Mouse (Mus musculus) CD4-positive, CD25-positive, alpha-beta regulatory T cell, adult 2 months (primary cell): Measurements from ENCODE around the gene Pkdrej.

ENCODE experiments used
- DNase-seq: peaks from one replicate; pipeline ENCODE4 v3.0.0-alpha.2; 2012; ENCODE audit warnings: low read depth, low spot score

Pkdrej gene

DNA sequence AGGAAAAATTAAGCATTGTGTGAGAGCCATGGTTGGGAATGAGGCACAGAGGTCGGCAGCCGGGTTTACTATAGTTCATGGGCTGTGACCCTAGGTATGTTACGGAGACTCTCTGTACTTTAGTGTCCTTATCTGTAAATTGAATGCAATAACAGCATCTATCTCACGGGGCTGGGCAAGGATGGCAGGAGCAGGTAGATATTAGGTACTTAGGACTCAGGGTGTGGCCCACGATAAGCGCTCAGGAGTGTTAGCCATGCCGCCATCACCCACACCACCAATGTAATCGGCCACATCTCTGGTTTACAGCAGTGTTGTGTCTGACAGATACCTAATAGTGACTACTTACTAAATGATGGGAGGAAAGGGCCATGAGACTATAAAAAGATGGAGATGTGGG lies 52.5 kb downstream of the Pkdrej start:
- no peak for DNase-seq

- DNase-seq: no peak
Observed at GRCm38 (mm10) chr15:85766677-85767076, 54.9 kb downstream of the Pkdrej start.

DNA sequence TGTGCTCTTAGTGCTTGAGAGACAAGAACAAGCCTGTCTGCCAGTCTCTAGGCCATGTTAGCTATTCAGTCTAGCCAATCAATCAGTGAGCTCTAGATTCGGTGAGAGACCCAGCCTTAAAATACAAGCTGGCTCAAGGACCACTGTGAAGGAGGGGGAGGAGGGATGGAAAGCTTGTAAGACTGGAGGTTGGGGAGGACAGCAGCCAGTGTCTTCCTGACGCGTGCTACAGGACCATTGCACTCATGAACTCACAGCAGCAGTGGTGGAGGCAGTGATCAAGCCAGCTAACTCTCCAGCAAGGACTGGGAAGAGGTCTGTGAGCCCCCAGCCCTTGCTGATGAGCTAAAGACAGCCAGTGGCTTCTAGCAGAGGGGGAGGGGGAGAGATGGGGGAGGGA lies 56.5 kb downstream of the Pkdrej start:
- no peak for DNase-seq
